Mouse (Mus musculus): ENCODE measurements around the gene Dtnb. TPM values are rescaled to one million over a fixed set of nuclear protein-coding genes. Genes with fewer than 3 reads are reported as not detected.

Dtnb gene
- polyA plus RNA-seq, 2 experiments: 16.4 to 17.0 TPM

DNA sequence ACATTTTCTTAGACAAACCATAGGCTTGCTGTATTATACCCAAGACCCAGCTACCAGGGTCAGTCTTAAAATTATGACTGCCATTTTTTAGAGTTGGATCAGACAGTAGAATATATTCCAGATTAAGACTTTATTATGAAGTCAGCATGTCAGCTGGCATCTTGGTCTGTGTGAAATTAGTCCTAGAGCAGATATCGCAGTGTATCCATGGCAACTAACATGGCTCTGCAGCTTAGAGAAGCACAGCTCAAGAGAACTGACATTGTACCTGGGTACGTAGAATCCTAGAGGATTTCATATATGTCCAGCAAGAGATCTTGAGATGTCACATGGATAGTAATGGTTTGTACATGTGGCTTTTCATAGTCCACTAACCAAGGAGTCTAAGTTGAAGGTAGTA is 148.3 kb downstream of the Dtnb start:
- H3K27me3 ChIP-seq (ENCODE audit: control insufficient read depth, insufficient read depth, low read length): no peaks in the 10 kb centered on the region
- ATAC-seq (ENCODE audit: insufficient read depth): no peak
- 81% methylated on average over 2 of the region's 2 CpGs for WGBS (ENCODE audit: insufficient replicate concordance)
- no peak for DNase-seq (ENCODE audit: low read depth in 3 of 3, low spot score in 3 of 3)
- no peak overlapping the region for H3K27ac ChIP-seq
- no peaks in the 10 kb centered on the region for H3K9me3 ChIP-seq (ENCODE audit: control insufficient read depth, low read length)
- H3K9ac ChIP-seq (replicated peaks): no peak overlapping the region
- TF ChIP-seq EP300 (IDR thresholded peaks at IDR 0.05; ENCODE audit: low read depth) (no peak), CTCF (IDR thresholded peaks at IDR 0.05; ENCODE audit: low read depth) (no peak)
- no peak overlapping the region for H3K4me3 ChIP-seq (ENCODE audit: insufficient read depth in 1 of 2, low read depth in 2 of 2, low read length in 2 of 2)
- H3K4me2 ChIP-seq (ENCODE audit: low read depth): no peak overlapping the region
- no peaks in the 10 kb centered on the region for H3K36me3 ChIP-seq (replicated peaks; ENCODE audit: control insufficient read depth, insufficient read depth, low read depth)
- H3K4me1 ChIP-seq (replicated peaks; ENCODE audit: control insufficient read depth in 2 of 2, insufficient read depth in 2 of 2, low read length in 1 of 2): peaks cover 0 to 2% of the 10 kb centered on the region in 2 experiments; a peak in 2 of 4 replicates

- Histone ChIP-seq H3K4me3 (ENCODE audit: insufficient read depth in 1 of 2, low read depth in 2 of 2, low read length in 2 of 2) (no peak overlapping the region), H3K4me1 (replicated peaks; ENCODE audit: control insufficient read depth in 2 of 2, insufficient read depth in 2 of 2, low read length in 1 of 2) (peaks cover 0 to 2% of the 10 kb centered on the region in 2 experiments; a peak in 2 of 4 replicates), H3K27ac (no peak overlapping the region), H3K27me3 (ENCODE audit: control insufficient read depth, insufficient read depth, low read length) (no peaks in the 10 kb centered on the region), H3K36me3 (replicated peaks; ENCODE audit: control insufficient read depth, insufficient read depth, low read depth) (no peaks in the 10 kb centered on the region), H3K4me2 (ENCODE audit: low read depth) (no peak overlapping the region), H3K9ac (replicated peaks) (no peak overlapping the region), H3K9me3 (ENCODE audit: control insufficient read depth, low read length) (no peaks in the 10 kb centered on the region)
- ATAC-seq (ENCODE audit: insufficient read depth) (no peak), DNase-seq (ENCODE audit: low read depth in 3 of 3, low spot score in 3 of 3) (no peak)
- WGBS (ENCODE audit: insufficient replicate concordance): 38% methylated on average over 3 of the region's 3 CpGs
- TF ChIP-seq CTCF (IDR thresholded peaks at IDR 0.05; ENCODE audit: low read depth): no peak
- TF ChIP-seq EP300 (IDR thresholded peaks at IDR 0.05; ENCODE audit: low read depth): no peak
These were observed 151.6 kb downstream of the Dtnb start for GRCm38 (mm10) chr12:3723762-3724161.

- Histone ChIP-seq H3K4me1 (replicated peaks; ENCODE audit: control insufficient read depth in 2 of 2, insufficient read depth in 2 of 2, low read length in 1 of 2) (peaks cover 0 to 2% of the 10 kb centered on the region in 2 experiments; a peak in 2 of 4 replicates), H3K27ac (no peak overlapping the region), H3K9ac (replicated peaks) (no peak overlapping the region), H3K27me3 (ENCODE audit: control insufficient read depth, insufficient read depth, low read length) (no peaks in the 10 kb centered on the region), H3K4me2 (ENCODE audit: low read depth) (no peak overlapping the region), H3K36me3 (replicated peaks; ENCODE audit: control insufficient read depth, insufficient read depth, low read depth) (no peaks in the 10 kb centered on the region), H3K9me3 (ENCODE audit: control insufficient read depth, low read length) (no peaks in the 10 kb centered on the region), H3K4me3 (ENCODE audit: insufficient read depth in 1 of 2, low read depth in 2 of 2, low read length in 2 of 2) (no peak overlapping the region)
- 34% methylated on average over 5 of the region's 5 CpGs for WGBS (ENCODE audit: insufficient replicate concordance)
- DNase-seq (ENCODE audit: low read depth in 3 of 3, low spot score in 3 of 3) (no peak), ATAC-seq (ENCODE audit: insufficient read depth) (no peak)
- no peak for TF ChIP-seq CTCF (IDR thresholded peaks at IDR 0.05; ENCODE audit: low read depth)
These were observed 152.7 kb downstream of the Dtnb start for GRCm38 (mm10) chr12:3724822-3725370.

- no peak for TF ChIP-seq CTCF (IDR thresholded peaks at IDR 0.05; ENCODE audit: low read depth)
- no peak for TF ChIP-seq EP300 (IDR thresholded peaks at IDR 0.05; ENCODE audit: low read depth)
- H3K9me3 ChIP-seq (ENCODE audit: control insufficient read depth, low read length): no peaks in the 10 kb centered on the region
- H3K27ac ChIP-seq: no peak overlapping the region
- ATAC-seq (ENCODE audit: insufficient read depth) (no peak), DNase-seq (ENCODE audit: low read depth in 3 of 3, low spot score in 3 of 3) (no peak)
- no peaks in the 10 kb centered on the region for H3K36me3 ChIP-seq (replicated peaks; ENCODE audit: control insufficient read depth, insufficient read depth, low read depth)
- WGBS (ENCODE audit: insufficient replicate concordance): 82% methylated on average over 6 of the region's 6 CpGs
- no peak overlapping the region for H3K9ac ChIP-seq (replicated peaks)
- no peak overlapping the region for H3K4me3 ChIP-seq (ENCODE audit: insufficient read depth in 1 of 2, low read depth in 2 of 2, low read length in 2 of 2)
- no peaks in the 10 kb centered on the region for H3K27me3 ChIP-seq (ENCODE audit: control insufficient read depth, insufficient read depth, low read length)
- peaks cover 0 to 2% of the 10 kb centered on the region in 2 experiments; a peak in 2 of 4 replicates for H3K4me1 ChIP-seq (replicated peaks; ENCODE audit: control insufficient read depth in 2 of 2, insufficient read depth in 2 of 2, low read length in 1 of 2)
- no peak overlapping the region for H3K4me2 ChIP-seq (ENCODE audit: low read depth)
These were observed 157.4 kb downstream of the Dtnb start for GRCm38 (mm10) chr12:3729521-3730075.

GRCm38 (mm10) chr12:3732623-3733265 is 160.6 kb downstream of the Dtnb start:
- no peaks in the 10 kb centered on the region for H3K9me3 ChIP-seq (ENCODE audit: control insufficient read depth, low read length)
- TF ChIP-seq EP300 (IDR thresholded peaks at IDR 0.05; ENCODE audit: low read depth): no peak
- DNase-seq (ENCODE audit: low read depth in 3 of 3, low spot score in 3 of 3) (no peak), ATAC-seq (ENCODE audit: insufficient read depth) (no peak)
- no peak overlapping the region for H3K9ac ChIP-seq (replicated peaks)
- H3K4me2 ChIP-seq (ENCODE audit: low read depth): no peak overlapping the region
- 75% methylated on average over 11 of the region's 11 CpGs for WGBS (ENCODE audit: insufficient replicate concordance)
- no peaks in the 10 kb centered on the region for H3K36me3 ChIP-seq (replicated peaks; ENCODE audit: control insufficient read depth, insufficient read depth, low read depth)
- H3K27ac ChIP-seq: no peak overlapping the region
- H3K4me3 ChIP-seq (ENCODE audit: insufficient read depth in 1 of 2, low read depth in 2 of 2, low read length in 2 of 2): no peak overlapping the region
- H3K27me3 ChIP-seq (ENCODE audit: control insufficient read depth, insufficient read depth, low read length): no peaks in the 10 kb centered on the region
- H3K4me1 ChIP-seq (replicated peaks; ENCODE audit: control insufficient read depth in 2 of 2, insufficient read depth in 2 of 2, low read length in 1 of 2): no peaks in the 10 kb centered on the region

Measured in liver, embryonic 14.5 days (tissue).